Mouse (Mus musculus): ENCODE results near the gene Htr6. TPM values are rescaled to one million over a fixed set of nuclear protein-coding genes. Genes with fewer than 3 reads are reported as not detected.

Htr6 gene
- polyA plus RNA-seq, 1 experiment = not detected

DNA sequence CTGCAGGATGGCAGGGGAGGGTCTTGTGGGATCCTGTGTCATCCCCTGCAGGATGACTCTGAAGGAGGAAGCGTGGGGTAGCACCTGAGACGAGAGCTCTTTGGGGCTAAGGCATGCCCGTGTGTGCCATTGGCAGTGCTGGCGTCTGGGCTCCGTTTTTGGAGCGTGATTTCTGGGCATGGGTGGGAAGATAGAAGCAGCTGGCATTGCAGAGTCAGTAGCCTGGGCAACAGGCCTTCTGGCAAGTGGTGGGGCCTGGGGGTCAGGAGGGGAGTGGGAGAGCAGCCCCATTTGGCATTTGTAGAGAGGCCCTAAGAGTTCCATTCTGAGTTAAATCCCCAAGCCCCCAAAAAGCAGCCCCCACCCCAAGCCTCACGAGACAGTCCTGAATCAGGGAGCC lies 22.6 kb downstream of the Htr6 start:
- no peaks in the 10 kb centered on the region for H3K4me1 ChIP-seq (ENCODE audit: control insufficient read depth, insufficient read depth, low read length)
- TF ChIP-seq CTCF (IDR thresholded peaks at IDR 0.05; ENCODE audit: control insufficient read depth, insufficient read depth, low read length) (no peak), POLR2A (IDR thresholded peaks at IDR 0.05; ENCODE audit: borderline replicate concordance, control insufficient read depth, low read depth, low read length) (no peak)
- H3K4me3 ChIP-seq (replicated peaks; ENCODE audit: control insufficient read depth, low read depth, low read length) = no peak overlapping the region
- WGBS = 83% methylated on average over 7 of the region's 7 CpGs
- no peak overlapping the region for H3K27ac ChIP-seq (ENCODE audit: control insufficient read depth, insufficient read depth, low read depth, low read length, poor library complexity)

GRCm38 (mm10) chr4:139048518-139048917 lies 26.9 kb downstream of the Htr6 start:
- no peak for TF ChIP-seq POLR2A (IDR thresholded peaks at IDR 0.05; ENCODE audit: borderline replicate concordance, control insufficient read depth, low read depth, low read length)
- WGBS = 88% methylated on average over 6 of the region's 6 CpGs
- no peak overlapping the region for H3K27ac ChIP-seq (ENCODE audit: control insufficient read depth, insufficient read depth, low read depth, low read length, poor library complexity)
- no peaks in the 10 kb centered on the region for H3K4me1 ChIP-seq (ENCODE audit: control insufficient read depth, insufficient read depth, low read length)
- H3K4me3 ChIP-seq (replicated peaks; ENCODE audit: control insufficient read depth, low read depth, low read length) = no peak overlapping the region

- H3K4me3 ChIP-seq (replicated peaks; ENCODE audit: control insufficient read depth, low read depth, low read length) = no peak overlapping the region
- TF ChIP-seq POLR2A (IDR thresholded peaks at IDR 0.05; ENCODE audit: borderline replicate concordance, control insufficient read depth, low read depth, low read length) (no peak), CTCF (IDR thresholded peaks at IDR 0.05; ENCODE audit: control insufficient read depth, insufficient read depth, low read length) (no peak)
- no peaks in the 10 kb centered on the region; the same call in 1 of the 2 replicates for H3K4me1 ChIP-seq (ENCODE audit: control insufficient read depth, insufficient read depth, low read length)
- no peak overlapping the region for H3K27ac ChIP-seq (ENCODE audit: control insufficient read depth, insufficient read depth, low read depth, low read length, poor library complexity)
- WGBS = 87% methylated on average over 5 of the region's 5 CpGs
These were observed 29.0 kb downstream of the Htr6 start for GRCm38 (mm10) chr4:139046354-139046753.

- H3K27ac ChIP-seq (ENCODE audit: control insufficient read depth, insufficient read depth, low read depth, low read length, poor library complexity) = no peak overlapping the region
- TF ChIP-seq CTCF (IDR thresholded peaks at IDR 0.05; ENCODE audit: control insufficient read depth, insufficient read depth, low read length) (no peak), POLR2A (IDR thresholded peaks at IDR 0.05; ENCODE audit: borderline replicate concordance, control insufficient read depth, low read depth, low read length) (no peak)
- 90% methylated on average over 5 of the region's 5 CpGs for WGBS
These were observed 30.8 kb downstream of the Htr6 start for GRCm38 (mm10) chr4:139044566-139044965.

DNA sequence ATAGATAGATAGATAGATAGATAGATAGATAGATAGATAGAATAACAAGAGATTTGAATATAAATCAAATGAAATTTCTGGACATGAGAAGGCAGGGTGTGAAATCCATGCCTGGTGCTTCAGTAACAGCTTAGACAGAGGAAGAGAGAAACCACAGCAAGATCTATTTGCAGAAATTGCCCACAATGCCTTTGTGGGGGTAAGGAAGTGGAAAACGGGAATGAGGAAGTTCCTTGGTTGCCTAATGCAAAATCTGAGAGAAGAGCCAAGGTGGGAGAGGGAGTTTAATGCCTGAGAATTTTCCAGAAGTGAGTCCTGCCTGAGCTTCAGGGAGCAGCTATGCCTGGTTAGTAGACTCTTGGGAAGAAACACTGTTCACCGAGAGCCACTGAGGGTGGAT lies 31.8 kb downstream of the Htr6 start:
- Histone ChIP-seq H3K27ac (ENCODE audit: control insufficient read depth, insufficient read depth, low read depth, low read length, poor library complexity) (no peak overlapping the region), H3K4me3 (replicated peaks; ENCODE audit: control insufficient read depth, low read depth, low read length) (no peak overlapping the region), H3K4me1 (ENCODE audit: control insufficient read depth, insufficient read depth, low read length) (no peaks in the 10 kb centered on the region; the same call in 1 of the 2 replicates)
- WGBS = 23% methylated on average over 2 of the region's 2 CpGs
- no peak for TF ChIP-seq CTCF (IDR thresholded peaks at IDR 0.05; ENCODE audit: control insufficient read depth, insufficient read depth, low read length)
- no peak for TF ChIP-seq POLR2A (IDR thresholded peaks at IDR 0.05; ENCODE audit: borderline replicate concordance, control insufficient read depth, low read depth, low read length)

More at GRCm38 (mm10) chr4:139044566-139044965, 30.8 kb downstream of the Htr6 start:
- Histone ChIP-seq H3K4me1 (ENCODE audit: control insufficient read depth, insufficient read depth, low read length) (no peaks in the 10 kb centered on the region; the same call in 1 of the 2 replicates), H3K4me3 (replicated peaks; ENCODE audit: control insufficient read depth, low read depth, low read length) (no peak overlapping the region)

DNA sequence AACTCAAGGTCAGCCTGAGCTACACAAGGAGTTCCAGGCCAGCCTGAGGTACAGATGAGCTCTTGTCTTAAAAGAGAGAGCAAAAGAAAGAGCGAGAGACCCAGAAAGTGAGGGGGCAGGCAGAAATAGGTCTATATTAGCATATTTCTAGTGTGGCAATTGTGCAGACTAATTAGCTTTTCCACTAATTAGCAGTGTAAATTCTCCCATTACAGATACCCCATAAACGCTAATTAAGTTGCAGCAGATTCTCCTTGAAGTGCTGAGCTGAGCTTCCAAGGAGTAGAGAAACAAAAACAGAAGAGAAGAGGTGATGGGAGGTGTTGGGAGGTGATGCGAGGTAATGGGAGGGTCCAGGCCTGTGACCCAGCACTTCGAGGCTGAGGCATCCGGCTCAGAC lies 32.8 kb downstream of the Htr6 start:
- no peak overlapping the region for H3K4me3 ChIP-seq (replicated peaks; ENCODE audit: control insufficient read depth, low read depth, low read length)
- no peak for TF ChIP-seq CTCF (IDR thresholded peaks at IDR 0.05; ENCODE audit: control insufficient read depth, insufficient read depth, low read length)
- 80% methylated on average over 5 of the region's 5 CpGs for WGBS
- no peak overlapping the region for H3K27ac ChIP-seq (ENCODE audit: control insufficient read depth, insufficient read depth, low read depth, low read length, poor library complexity)
- no peaks in the 10 kb centered on the region; the same call in 1 of the 2 replicates for H3K4me1 ChIP-seq (ENCODE audit: control insufficient read depth, insufficient read depth, low read length)

DNA sequence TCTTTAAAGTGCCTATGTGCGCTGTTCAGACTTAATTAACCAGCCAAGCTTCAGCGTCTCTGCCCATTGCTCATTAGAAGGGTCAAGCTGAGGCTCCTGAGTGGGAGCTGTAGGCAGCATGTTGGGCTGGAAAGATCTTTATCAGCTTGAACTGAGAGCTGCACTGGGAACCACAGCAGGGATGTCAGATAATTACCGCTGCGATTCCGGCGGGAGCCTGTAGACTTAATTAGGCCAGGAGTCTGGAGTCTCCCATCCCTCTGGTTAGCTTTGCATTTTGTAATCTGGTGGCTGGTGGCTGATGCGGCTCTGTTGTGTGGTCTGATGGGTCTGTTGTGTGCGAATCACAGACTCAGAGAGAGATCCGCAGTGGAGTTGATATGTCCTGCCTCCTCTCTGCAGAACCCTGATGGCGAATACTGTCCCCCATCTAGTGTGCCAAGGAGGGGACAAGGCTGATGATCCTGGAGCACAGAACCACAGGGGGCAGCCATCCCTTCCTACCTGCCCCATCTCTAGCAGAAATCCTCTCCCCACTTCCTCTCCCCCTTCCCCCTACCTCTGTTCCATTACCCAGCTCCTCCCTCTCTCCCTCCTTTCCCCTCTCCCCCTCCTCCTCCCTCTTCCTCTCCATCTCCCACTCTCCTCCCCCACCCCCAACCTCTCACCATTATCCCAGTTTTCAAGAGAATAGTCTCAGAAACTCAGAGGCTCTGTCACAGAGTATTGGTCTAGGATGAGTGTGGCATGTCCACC lies 35.1 kb downstream of the Htr6 start:
- TF ChIP-seq POLR2A (IDR thresholded peaks at IDR 0.05; ENCODE audit: borderline replicate concordance, control insufficient read depth, low read depth, low read length) (no peak), CTCF (IDR thresholded peaks at IDR 0.05; ENCODE audit: control insufficient read depth, insufficient read depth, low read length) (no peak)

GRCm38 (mm10) chr4:139037795-139038607 lies 37.4 kb downstream of the Htr6 start:
- H3K4me3 ChIP-seq (replicated peaks; ENCODE audit: control insufficient read depth, low read depth, low read length) = no peak overlapping the region
- no peak for TF ChIP-seq POLR2A (IDR thresholded peaks at IDR 0.05; ENCODE audit: borderline replicate concordance, control insufficient read depth, low read depth, low read length)
- no peak for TF ChIP-seq CTCF (IDR thresholded peaks at IDR 0.05; ENCODE audit: control insufficient read depth, insufficient read depth, low read length)
- WGBS = 51% methylated on average over 17 of the region's 17 CpGs
- H3K27ac ChIP-seq (ENCODE audit: control insufficient read depth, insufficient read depth, low read depth, low read length, poor library complexity) = no peak overlapping the region
- H3K4me1 ChIP-seq (ENCODE audit: control insufficient read depth, insufficient read depth, low read length) = no peaks in the 10 kb centered on the region; the same call in 1 of the 2 replicates

More for the DNA sequence above, 35.1 kb downstream of the Htr6 start:
- Histone ChIP-seq H3K4me1 (ENCODE audit: control insufficient read depth, insufficient read depth, low read length) (no peaks in the 10 kb centered on the region; the same call in 1 of the 2 replicates), H3K4me3 (replicated peaks; ENCODE audit: control insufficient read depth, low read depth, low read length) (no peak overlapping the region), H3K27ac (ENCODE audit: control insufficient read depth, insufficient read depth, low read depth, low read length, poor library complexity) (no peak overlapping the region)
- WGBS = 88% methylated on average over 10 of the region's 10 CpGs

Measured in bone marrow, adult 2 months (tissue).